8 mouse cellular contexts compared by ENCODE assay signal in genomic region chr17:65939461-65940192, GRCm38 (mm10). TPM values are rescaled to one million over a fixed set of nuclear protein-coding genes. Genes with fewer than 3 reads are reported as not detected.
A peak's percentile ranks its signal among the peaks of the same experiment; 100 is the strongest.
DNase-seq lines count a peak whose midpoint lies in the region; ATAC-seq and TF ChIP-seq lines count a peak whose summit lies in the region.
"Had no signal": no experiment of that assay in that cellular context is flagged by ENCODE, and none has a peak within 500 bp of the region (broad histone marks: within the 10 kb centered on the region; RNA-seq: fewer than 3 reads in every experiment).

No protein-coding gene starts in this region.

- peak; percentile 45; the same call in 1 of the 2 replicates for ATAC-seq in lung, embryonic 16.5 days (ENCODE audit: low read depth)

- H3K4me3 ChIP-seq in kidney, adult 2 months (ENCODE audit: insufficient read depth, low read depth, low read length), result no peak overlapping the region
- no peak overlapping the region for H3K4me3 ChIP-seq in lung, embryonic 16.5 days (ENCODE audit: low read length)

- peak overlapping the region; percentile 70 for H3K27ac ChIP-seq in kidney, adult 2 months (ENCODE audit: insufficient read depth, low read depth, low read length)
- H3K27ac ChIP-seq in lung, embryonic 16.5 days (ENCODE audit: low read length), result no peak overlapping the region; the same call in 1 of the 2 replicates

- peak; percentile 48 for DNase-seq in kidney, adult 2 months
- no peak for DNase-seq in kidney, postnatal 25 days
- peak; percentile 45 for DNase-seq in CD4-positive, CD25-positive, alpha-beta regulatory T cell, adult 2 months (ENCODE audit: low read depth, low spot score)
- DNase-seq in adipocyte (ENCODE audit: low spot score), result peak; percentile 65
- DNase-seq in thymus, adult 18-20 months, result no peak
- no peak for DNase-seq in spleen, adult 12 weeks (ENCODE audit: low spot score)
- DNase-seq: cerebellum, postnatal 14 days had no signal

- peaks cover 17% of the 10 kb centered on the region for H3K4me1 ChIP-seq in kidney, adult 2 months (ENCODE audit: control insufficient read depth, insufficient read depth, low read length)
- H3K4me1 ChIP-seq in lung, embryonic 16.5 days (replicated peaks; ENCODE audit: control insufficient read depth, insufficient read depth, low read length), result peaks cover 10% of the 10 kb centered on the region; the same call in 1 of the 2 replicates

- WGBS in kidney, adult 2 months, result 30% methylated on average over 14 of the region's 14 CpGs
- 41% methylated on average over 14 of the region's 14 CpGs for WGBS in lung, embryonic 16.5 days

- no peaks in the 10 kb centered on the region for H3K27me3 ChIP-seq in kidney, adult 2 months (replicated peaks; ENCODE audit: control insufficient read depth, insufficient read depth, low read length)
- H3K27me3 ChIP-seq in lung, embryonic 16.5 days (ENCODE audit: control insufficient read depth, insufficient read depth, low read depth, low read length), result no peaks in the 10 kb centered on the region

- no peak overlapping the region for H3K9ac ChIP-seq in lung, embryonic 16.5 days (ENCODE audit: low read length)

- TF ChIP-seq POLR2A in kidney, adult 2 months (IDR thresholded peaks at IDR 0.05; ENCODE audit: low read depth, low read length), result no peak

- no peaks in the 10 kb centered on the region for H3K36me3 ChIP-seq in kidney, adult 2 months (ENCODE audit: control insufficient read depth, insufficient read depth, low read length)
- H3K36me3 ChIP-seq in lung, embryonic 16.5 days (ENCODE audit: control insufficient read depth, insufficient read depth, low read length), result peaks cover 13% of the 10 kb centered on the region

- H3K4me2 ChIP-seq in lung, embryonic 16.5 days (ENCODE audit: low read depth, low read length), result no peak overlapping the region

- H3K9me3 ChIP-seq in lung, embryonic 16.5 days (ENCODE audit: control insufficient read depth, low read length), result no peaks in the 10 kb centered on the region

- TF ChIP-seq CTCF in kidney, adult 2 months (conservative IDR thresholded peaks at IDR 0.05; ENCODE audit: insufficient read depth, insufficient read length, low read depth, low read length), result no peak

RNA-seq across cellular contexts. Expression of gene Twsg1, which starts 11.4 kb away (rescaled TPM):
- 53.3 and 59.5 TPM in 2 replicates for polyA plus RNA-seq in kidney, adult 2 months (2012; rRNA removed)
- 126 and 129 TPM in 2 replicates for polyA plus RNA-seq in lung, embryonic 16.5 days (2015; fragmentation: Nextera tagmentation; extraction: Ambion mirVana)

RNA-seq across cellular contexts. Expression of gene Ralbp1, which starts 54.0 kb away (rescaled TPM):
- 29.8 and 30.7 TPM in 2 replicates for polyA plus RNA-seq in kidney, adult 2 months (2012; rRNA removed)
- polyA plus RNA-seq in lung, embryonic 16.5 days (2015; fragmentation: Nextera tagmentation; extraction: Ambion mirVana), result 95.4 and 101 TPM in 2 replicates

Comparison
In these comparisons a context has a peak if more than half of its experiments do, and no peak if none do; other contexts are left out.
1. DNase-seq: peak in kidney, adult 2 months (single experiment), CD4-positive, CD25-positive, alpha-beta regulatory T cell, adult 2 months (single experiment) and adipocyte (single experiment); none in kidney, postnatal 25 days (0 of 2), thymus, adult 18-20 months (0 of 2) and spleen, adult 12 weeks (single experiment).